Mouse (Mus musculus) induced T-regulatory cell, adult 2 months (primary cell): Measurements from ENCODE around the gene Hsd17b2.

Experiments
- DNase-seq: peaks from one replicate; pipeline ENCODE4 v3.0.0-alpha.2; 2012; ENCODE audit warnings: low read depth

The Hsd17b2 gene

GRCm38 (mm10) chr8:117775626-117776025 is 73.9 kb downstream of the Hsd17b2 start:
- no peak for DNase-seq

- peak; percentile 66 for DNase-seq
These were observed 74.4 kb downstream of the Hsd17b2 start for GRCm38 (mm10) chr8:117776075-117776474.

DNA sequence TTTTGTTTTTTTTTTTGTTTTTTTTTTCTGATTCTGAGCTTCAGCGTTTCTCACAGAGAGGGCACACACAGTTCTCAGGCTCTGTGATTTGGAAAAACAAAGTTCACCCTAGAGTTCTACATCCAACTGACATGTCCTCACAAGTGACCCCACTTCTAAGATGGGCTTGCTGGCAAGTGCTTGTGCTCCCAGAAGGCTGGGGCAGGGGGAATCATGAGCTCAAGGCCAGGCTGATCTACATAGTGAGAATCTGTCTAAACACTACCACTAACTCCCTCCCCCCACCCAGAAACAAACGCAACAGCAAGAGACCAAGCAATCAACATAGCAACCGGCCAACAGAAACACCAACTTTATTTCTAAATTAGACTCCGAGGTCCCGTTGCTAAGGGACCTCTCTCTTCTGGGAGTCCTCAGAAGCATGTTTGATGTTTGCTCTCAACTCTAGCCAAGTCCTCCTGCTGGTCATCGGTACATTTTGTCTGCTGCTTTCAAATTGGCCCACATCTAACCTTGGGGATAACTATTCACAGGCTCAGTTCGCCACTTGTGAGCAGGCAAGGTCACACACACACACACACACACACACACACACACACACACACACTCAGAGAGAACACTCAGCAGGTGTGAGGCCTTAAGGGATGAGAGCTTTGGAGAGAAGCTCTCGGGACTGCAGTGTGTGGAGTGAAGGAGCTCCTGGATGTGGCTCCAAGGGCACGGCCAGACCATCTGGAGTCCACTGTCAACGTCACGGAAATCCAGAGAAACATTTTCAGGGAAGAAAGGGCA is 77.0 kb downstream of the Hsd17b2 start:
- no peak for DNase-seq

DNA sequence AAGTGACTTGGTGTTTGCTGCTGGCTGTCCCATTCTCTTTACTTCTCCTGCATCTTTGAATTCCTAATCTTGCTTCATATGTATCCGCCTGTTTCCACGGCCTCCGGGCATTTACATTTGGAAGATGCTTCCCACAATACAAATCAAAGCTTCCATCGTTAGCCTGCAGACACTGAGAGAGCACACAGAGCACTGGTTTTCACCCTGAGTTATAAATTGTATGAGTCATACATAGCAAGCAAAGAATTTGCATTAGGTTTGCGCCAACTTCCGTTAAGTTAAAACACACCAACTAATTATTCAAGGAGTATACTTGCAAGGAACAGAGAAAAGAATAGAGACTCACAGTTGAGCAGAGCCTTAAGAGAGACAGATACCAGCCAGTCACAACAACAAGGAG is 77.6 kb downstream of the Hsd17b2 start:
- DNase-seq: peak; percentile 37

GRCm38 (mm10) chr8:117781375-117782129 is 79.8 kb downstream of the Hsd17b2 start:
- peak; percentile 65 for DNase-seq

DNA sequence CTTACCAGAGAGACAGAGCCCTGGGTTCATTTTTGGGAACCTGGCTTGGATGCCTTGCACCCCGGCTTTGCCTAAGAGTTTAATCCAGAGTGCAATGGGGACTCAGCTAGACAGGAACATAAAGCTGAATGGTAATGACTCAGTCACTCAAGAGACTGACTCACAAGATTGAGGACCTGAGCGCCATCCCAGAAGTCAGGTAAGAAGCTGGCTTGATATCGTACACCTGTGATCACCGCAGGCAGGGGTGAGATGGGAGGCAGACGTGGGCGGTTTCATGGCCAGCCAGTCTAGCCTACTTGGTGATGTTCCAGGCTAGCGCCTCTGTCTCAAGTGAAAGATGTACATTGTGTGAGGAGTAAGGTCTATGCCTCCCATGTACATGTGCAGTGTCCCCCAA is 81.3 kb downstream of the Hsd17b2 start:
- no peak for DNase-seq

DNA sequence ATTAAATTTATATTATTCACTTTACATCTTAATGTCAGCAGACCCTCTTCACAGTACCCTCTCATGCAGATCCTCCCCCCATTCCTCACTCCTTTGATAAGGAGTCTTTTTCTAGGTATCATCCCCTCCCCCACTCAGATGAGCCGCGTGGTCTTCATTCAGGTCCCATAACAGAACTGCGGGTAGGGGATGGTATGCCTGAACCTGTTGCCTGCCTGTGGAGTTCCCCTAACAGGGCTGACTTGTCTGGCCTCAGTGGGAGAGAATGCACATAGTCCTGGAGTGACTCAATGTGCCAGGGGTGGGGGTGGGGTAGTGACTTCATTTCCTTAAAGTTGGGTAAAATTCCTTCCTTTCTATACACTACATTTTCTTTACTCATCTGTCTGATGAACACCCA is 84.7 kb downstream of the Hsd17b2 start:
- DNase-seq: no peak

GRCm38 (mm10) chr8:117792616-117793144 is 91.0 kb downstream of the Hsd17b2 start:
- no peak for DNase-seq

DNA sequence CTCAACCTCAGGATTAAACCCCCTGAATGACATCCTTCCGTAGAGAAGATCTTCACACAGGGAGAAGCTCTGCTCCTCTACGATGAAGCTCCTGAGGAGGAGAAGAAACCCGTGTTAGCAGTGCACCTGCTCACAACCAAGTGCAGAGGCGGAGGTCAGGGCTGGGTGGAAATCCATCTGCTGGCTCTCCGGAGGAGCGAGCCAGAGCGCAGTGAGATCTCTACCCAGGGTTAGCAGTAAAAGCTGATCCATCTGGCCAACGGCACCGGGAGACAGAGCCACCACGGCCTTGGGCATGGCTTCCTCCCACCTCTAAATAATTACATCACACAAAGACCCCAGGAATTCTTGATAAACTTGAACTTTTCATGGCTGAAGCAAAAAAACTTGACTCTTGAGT is 92.9 kb downstream of the Hsd17b2 start:
- no peak for DNase-seq

GRCm38 (mm10) chr8:117796464-117796863 is 94.8 kb downstream of the Hsd17b2 start:
- no peak for DNase-seq

- DNase-seq: no peak
These were observed 96.4 kb downstream of the Hsd17b2 start for GRCm38 (mm10) chr8:117798066-117798465.

DNA sequence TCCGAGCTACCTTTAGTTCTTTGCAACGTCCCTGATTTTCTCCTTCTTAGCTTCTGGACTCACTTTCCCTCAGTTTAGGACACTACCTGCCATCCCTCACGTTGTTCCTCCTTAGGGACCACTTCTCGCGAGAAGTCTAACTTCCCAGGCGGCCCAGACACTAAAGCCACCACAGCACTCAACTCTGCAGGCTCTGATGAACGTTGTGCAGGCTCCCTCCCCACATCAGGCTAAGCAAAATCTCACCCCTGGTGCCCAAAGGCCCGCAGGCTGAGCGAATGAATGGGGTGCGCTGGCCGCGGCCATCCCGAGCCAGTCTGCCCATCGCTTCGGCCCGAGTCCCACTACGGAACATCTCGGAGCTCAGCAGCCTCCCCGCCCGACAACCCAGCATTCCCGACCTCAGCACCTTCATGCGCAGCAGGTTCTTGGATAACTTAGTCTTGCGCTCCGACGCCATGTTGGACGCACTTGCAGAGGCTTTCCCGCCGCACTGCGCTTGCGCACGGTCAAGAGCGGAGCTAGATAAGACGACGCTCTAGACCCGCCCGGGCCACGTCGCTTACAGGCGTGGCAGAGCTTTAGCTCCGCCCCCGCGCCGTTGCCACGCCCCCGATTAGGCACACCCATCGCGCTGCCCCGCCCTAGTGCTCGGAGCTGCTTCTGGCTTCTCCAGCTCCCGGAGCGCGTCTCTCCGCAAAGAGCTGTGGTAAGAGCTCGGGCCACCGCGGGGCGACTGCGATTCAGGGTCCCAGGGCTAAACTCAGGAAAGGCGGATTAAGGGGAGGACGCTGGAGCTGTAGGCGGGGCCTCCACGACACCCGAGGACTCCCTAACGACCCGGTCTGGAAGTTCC is 100.0 kb downstream of the Hsd17b2 start, which contains the start of gene Mphosph6:
Gene Mphosph6 (minus strand): TSS at position 501 of the 856 bp plus-strand sequence.
- peak; percentile 99 for DNase-seq

- DNase-seq: no peak
These were observed 100.6 kb downstream of the Hsd17b2 start for GRCm38 (mm10) chr8:117802299-117802689.

GRCm38 (mm10) chr8:117805419-117805818 is 103.7 kb downstream of the Hsd17b2 start:
- no peak for DNase-seq
